Mouse (Mus musculus) bone marrow, adult 2 months (tissue): Measurements from ENCODE around the gene Yipf4. TPM values are rescaled to one million over a fixed set of nuclear protein-coding genes. Genes with fewer than 3 reads are reported as not detected.
"Not testable (repeated sequence)": the region's sequence is repeated elsewhere in the genome, so short reads cannot be mapped to it uniquely, and the experiment has no call there.

Experiments
- H3K27ac ChIP-seq: fragments of 200-500 bp; 2 replicates; pipeline ENCODE4 v1.5.1; 2012; ENCODE audit warnings: low read depth, mild to moderate bottlenecking, control low read depth, inconsistent platforms, low read length; ENCODE audit not compliant: control insufficient read depth, poor library complexity, insufficient read depth
- H3K4me1 ChIP-seq: fragments of 200-500 bp; 2 replicates; pipeline ENCODE4 v1.6.1; 2011; ENCODE audit warnings: low read length; ENCODE audit not compliant: control insufficient read depth, insufficient read depth
- H3K4me3 ChIP-seq: fragments of 200-500 bp; replicated peaks from 2 replicates; pipeline ENCODE3; 2011; ENCODE audit warnings: mild to moderate bottlenecking, low read depth, low read length, control low read depth; ENCODE audit not compliant: control insufficient read depth
- CTCF ChIP-seq: fragments of 200-500 bp; IDR thresholded peaks from 2 replicates; pipeline ENCODE4 v1.5.1; 2011; ENCODE audit warnings: low read length, control low read depth; ENCODE audit not compliant: control insufficient read depth, insufficient read depth
- POLR2A ChIP-seq: fragments of 200-500 bp; IDR thresholded peaks from 2 replicates; pipeline ENCODE4 v1.6.1; 2011; ENCODE audit warnings: low read depth, mild to moderate bottlenecking, control low read depth, low read length, borderline replicate concordance; ENCODE audit not compliant: control insufficient read depth
- WGBS: fragments of 180-500 bp; shearing (Covaris S2); methylation state at CpG from one replicate; pipeline ENCODE4 v1.1.7; 2018; 5-methylcytosine and 5-hydroxymethylcytosine counted together
- polyA plus RNA-seq: library from polyadenylated mRNA; stranded (reverse); fragments of >200 nt; gene quantifications from 2 replicates; pipeline ENCODE4 v1.2.4, GENCODE M21; 2011; ENCODE audit warnings: low replicate concordance; ENCODE audit not compliant: missing spikeins, insufficient read depth, insufficient read length

The Yipf4 gene
- polyA plus RNA-seq, 1 experiment = 37.1 TPM

DNA sequence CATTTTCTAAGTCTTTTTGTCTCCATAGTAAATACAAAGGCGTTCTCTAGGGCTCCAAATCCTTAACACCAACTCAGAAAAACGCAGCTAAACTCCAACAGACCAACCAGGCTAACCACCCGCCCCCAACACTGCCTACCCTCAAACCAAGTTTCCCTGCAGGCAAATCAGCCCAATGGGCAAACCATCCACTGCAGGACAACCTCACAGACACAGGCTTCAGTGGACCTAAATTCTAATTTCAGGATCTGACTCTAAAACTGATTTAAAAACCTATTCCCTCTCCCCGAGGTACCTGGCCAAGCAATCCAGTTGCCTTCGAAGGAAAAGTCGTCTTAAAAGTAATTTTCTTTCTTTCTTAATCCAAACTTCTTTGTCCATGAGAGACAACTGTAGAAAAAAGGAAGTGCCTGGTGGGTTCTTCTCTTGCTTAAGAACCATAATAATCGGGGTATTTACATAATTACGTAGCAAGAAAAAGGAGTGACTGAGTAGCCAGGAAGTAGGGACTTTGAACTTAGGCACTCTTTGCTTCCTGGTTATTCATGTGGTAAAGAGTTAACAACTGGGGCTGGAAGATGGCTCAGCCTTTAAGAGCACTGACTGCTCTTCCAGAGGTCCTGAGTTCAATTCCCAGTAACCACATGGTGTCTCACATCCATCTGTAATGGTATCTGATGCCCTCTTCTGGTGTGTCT is 30.4 kb upstream of the Yipf4 start, which contains the start of gene Nlrc4:
Gene Nlrc4, minus strand, starts transcription at position 432 of the 698 bp plus-strand sequence.
- no peak for TF ChIP-seq POLR2A
- no peak for TF ChIP-seq CTCF
- peak within 1 kb of the TSS; percentile 30; the same call in 1 of the 2 replicates for H3K27ac ChIP-seq
- H3K4me3 ChIP-seq = peak within 1 kb of the TSS; percentile 59
- 20% methylated on average over 8 of the region's 8 CpGs for WGBS
- peaks cover 3% of the 10 kb centered on the region for H3K4me1 ChIP-seq

DNA sequence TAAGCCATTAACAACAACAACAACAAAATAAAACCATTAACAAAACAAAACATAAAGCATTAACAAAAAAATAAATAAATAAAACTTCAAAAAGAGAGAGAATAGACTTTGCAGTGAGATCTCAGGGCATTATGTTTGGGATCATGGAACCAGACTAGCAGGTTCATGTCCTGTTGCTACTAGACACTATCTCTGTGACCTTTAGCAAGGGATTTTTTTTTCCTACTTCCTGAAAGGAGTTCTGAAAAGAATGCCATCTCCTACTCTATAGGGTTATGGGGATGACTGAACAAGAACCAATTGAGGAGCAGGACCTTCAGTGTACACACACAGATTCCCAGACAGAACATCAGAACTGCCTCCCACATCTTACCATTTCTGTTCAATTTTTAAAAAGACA is 25.8 kb upstream of the Yipf4 start:
- TF ChIP-seq CTCF (no peak), POLR2A (no peak)
- H3K4me1 ChIP-seq = no peaks in the 10 kb centered on the region; the same call in 1 of the 2 replicates
- no peak overlapping the region for H3K27ac ChIP-seq
- no peak overlapping the region for H3K4me3 ChIP-seq

DNA sequence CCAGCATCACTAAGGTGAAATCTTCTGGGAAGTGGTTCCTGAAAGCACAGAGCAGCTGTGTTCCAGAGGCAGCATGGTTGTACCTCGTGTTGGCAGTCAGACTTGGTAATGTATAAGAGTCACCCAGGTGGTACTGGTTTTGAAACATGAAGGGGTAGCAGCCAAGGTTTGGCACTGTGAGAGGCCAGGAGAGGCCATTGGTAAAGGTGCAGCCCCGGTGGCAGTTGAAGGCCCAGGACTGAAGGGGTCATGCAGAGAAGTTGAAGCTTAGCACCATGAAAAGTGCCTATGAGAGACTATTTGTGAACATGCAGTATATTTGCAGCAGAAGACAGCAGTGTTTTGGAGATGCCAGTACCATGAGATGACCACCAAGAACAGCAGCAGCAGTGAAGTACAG is 21.3 kb upstream of the Yipf4 start:
- H3K4me1 ChIP-seq, H3K4me3 ChIP-seq, H3K27ac ChIP-seq: not testable (repeated sequence)
- WGBS = 67% methylated on average over 2 of the region's 2 CpGs

DNA sequence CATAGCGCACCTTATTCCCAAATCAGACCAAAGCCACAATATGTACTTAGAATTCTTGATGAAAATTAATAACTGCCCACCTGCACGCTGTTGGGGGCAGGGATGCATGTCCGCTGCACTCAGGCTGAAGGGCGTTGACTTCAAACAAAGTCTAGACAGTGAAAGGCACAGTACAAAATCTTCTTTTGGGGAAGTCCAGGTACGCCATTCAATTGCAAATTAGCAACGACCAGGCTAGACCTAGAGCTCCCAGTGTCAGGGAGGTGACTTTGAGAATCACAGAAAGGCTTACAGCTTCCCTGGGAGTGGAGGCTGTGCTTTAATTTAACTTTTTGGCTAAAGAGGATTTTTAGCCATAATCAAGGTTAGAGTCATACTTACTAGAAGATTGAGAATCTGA is 19.2 kb upstream of the Yipf4 start:
- H3K4me1 ChIP-seq, H3K4me3 ChIP-seq, H3K27ac ChIP-seq: not testable (repeated sequence)
- 80% methylated on average over 6 of the region's 6 CpGs for WGBS

DNA sequence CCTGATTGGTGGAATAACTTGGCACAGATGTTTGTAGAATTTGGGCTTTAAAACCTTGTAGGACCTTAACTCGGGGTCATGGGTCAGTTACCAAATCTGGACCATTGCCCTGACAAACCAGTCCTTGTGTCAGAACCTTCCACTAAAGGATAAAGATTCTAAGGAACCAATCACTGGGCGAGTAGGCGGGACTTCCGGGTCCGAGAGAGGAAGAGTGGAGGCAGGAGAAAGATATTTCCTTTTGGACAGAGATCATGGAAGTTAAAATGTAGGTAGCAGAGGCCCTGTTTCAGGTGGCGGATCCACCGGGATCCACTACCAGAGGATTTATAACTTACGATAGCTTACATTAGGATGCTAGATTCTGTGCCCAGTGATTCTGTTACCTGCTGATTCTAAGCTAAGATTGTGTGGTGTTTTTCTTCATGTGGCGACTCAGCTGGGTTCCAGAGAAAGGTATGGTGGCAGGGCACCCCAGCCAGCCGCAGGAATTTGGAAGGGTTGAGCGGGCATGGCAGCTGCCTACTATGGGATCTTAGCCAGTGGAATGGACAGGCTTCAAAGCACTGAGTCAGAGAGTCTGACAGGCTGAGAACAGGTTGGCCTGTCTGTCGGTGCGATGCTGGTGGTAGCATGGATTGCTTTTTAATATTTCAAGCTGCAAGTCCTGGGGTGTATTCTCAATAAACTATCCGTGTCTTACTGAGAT is 8.8 kb upstream of the Yipf4 start:
- Histone ChIP-seq H3K27ac (no peak overlapping the region), H3K4me3 (no peak overlapping the region), H3K4me1 (no peaks in the 10 kb centered on the region)
- WGBS = 80% methylated on average over 14 of the region's 14 CpGs
- TF ChIP-seq CTCF = no peak

DNA sequence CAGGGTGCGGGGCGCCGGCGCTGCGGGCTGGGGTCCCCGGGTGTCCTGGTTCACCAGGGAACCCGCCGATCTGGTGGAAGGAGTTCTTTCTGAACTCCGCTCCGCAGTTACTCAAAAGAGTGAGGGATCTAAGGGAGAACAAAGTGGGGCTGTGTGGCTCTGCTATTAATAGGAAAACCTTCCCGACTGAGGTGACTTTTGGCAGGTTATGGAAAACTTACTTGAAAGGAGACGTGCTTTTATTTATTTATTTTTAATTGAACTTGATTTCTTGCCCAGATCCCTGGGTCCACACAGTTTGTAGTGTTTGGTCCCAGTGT is 568 bp downstream of the Yipf4 start:
- peak overlapping the region; percentile 99 for H3K27ac ChIP-seq
- no peaks in the 10 kb centered on the region; the same call in 1 of the 2 replicates for H3K4me1 ChIP-seq
- H3K4me3 ChIP-seq = peak overlapping the region; percentile 88
- no peak for TF ChIP-seq CTCF
- TF ChIP-seq POLR2A = no peak
- WGBS = under 1% methylated on average over 12 of the region's 12 CpGs

DNA sequence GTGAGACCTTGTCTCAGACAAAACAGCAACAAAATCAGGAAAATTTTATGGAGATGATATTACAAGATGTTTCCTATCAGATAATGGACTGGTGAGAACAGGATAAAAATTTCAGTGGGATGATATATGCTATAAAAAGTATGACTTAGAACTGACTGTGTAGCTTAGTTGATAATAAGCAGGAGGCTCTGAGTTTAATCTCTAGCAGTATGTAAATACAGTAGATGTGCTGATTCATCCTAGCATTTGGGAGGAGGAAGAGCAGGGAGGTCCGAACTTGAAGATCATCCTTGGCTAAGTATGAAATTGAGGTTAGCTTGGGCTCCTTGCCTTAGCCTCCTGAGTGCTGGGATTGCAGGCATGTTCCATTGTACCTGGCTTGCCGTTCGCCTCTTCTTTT is 2.3 kb downstream of the Yipf4 start:
- TF ChIP-seq CTCF = no peak
- Histone ChIP-seq H3K4me3 (peak overlapping the region; percentile 52), H3K4me1 (no peaks in the 10 kb centered on the region; the same call in 1 of the 2 replicates), H3K27ac (no peak overlapping the region)
- 70% methylated on average over 3 of the region's 3 CpGs for WGBS

DNA sequence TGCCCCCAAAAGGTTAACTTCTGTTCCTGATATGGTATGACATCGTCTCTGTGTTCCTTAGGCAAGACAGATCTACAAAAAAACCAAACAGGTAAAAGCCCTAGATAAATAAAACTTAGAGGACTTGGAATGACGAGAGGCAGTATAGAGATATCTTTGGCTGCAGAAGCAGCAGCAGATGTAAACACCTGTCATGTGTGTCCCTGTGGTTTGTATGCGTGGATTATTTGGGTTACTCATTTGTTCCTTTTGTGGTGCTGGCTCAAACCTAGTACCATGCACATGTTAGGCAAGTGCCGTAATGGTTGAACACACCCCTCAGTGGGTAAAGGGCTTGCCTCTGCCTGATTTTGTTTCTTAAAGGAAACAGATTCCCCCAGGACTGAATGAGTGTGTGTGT is 10.9 kb downstream of the Yipf4 start:
- no peak for TF ChIP-seq CTCF
- TF ChIP-seq POLR2A = no peak
- Histone ChIP-seq H3K4me1 (no peaks in the 10 kb centered on the region), H3K27ac (no peak overlapping the region), H3K4me3 (no peak overlapping the region)
- WGBS = 86% methylated on average over 4 of the region's 4 CpGs

DNA sequence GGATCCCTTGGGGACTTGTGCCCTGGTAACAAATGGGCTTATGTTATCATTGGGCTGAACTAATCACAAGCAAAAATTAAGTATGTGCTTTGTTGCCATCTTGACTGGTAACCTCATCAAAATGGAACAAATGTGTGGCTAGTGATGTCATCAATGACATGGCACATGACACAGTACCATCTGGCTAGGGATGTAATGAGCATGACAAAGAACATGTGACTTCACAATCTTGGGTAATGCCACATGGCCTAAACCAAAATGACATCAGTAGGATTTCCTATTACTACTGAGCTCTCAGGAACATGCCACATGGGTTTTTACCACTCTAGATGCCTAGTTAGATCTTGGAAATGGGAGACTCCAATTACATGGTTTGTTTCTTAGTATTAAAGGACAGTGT is 11.8 kb downstream of the Yipf4 start:
- Histone ChIP-seq H3K4me3 (no peak overlapping the region), H3K27ac (no peak overlapping the region), H3K4me1 (no peaks in the 10 kb centered on the region)
- TF ChIP-seq CTCF (no peak), POLR2A (no peak)
